35 mouse cellular contexts compared by ENCODE assay signal in the genomic region with DNA sequence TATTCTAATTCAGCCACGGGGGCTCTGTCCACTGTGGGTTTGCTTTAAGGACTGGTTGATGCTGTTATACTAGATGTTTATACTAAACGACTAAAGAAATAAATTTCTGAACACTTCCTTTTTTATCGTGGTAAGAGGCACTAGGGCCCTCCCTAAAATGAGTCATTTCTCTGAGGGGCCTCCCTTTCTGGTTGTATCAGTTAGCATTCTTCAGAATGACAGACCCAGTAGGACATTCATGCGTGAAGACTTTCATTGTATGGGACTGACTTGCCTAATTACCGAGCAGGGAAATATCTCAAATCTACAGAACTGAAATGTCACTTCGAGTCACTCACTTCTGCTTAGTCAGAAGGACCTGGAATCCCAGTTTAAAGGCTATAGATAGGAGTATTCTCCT. TPM values are rescaled to one million over a fixed set of nuclear protein-coding genes. Genes with fewer than 3 reads are reported as not detected.
A peak's percentile ranks its signal among the peaks of the same experiment; 100 is the strongest.
DNase-seq lines count a peak whose midpoint lies in the region; ATAC-seq and TF ChIP-seq lines count a peak whose summit lies in the region.
"Had no signal": no experiment of that assay in that cellular context is flagged by ENCODE, and none has a peak within 500 bp of the region (broad histone marks: within the 10 kb centered on the region; RNA-seq: fewer than 3 reads in every experiment).

No protein-coding gene starts in this region.

- WGBS in midbrain, embryonic 11.5 days: 72% methylated on average over 6 of the region's 6 CpGs
- WGBS in midbrain, embryonic 14.5 days: 60% methylated on average over 6 of the region's 6 CpGs
- WGBS in kidney, adult 2 months: 32% methylated on average over 6 of the region's 6 CpGs

- H3K9ac ChIP-seq in midbrain, embryonic 11.5 days (ENCODE audit: low read length): no peak overlapping the region
- no peak overlapping the region for H3K9ac ChIP-seq in midbrain, embryonic 14.5 days (replicated peaks; ENCODE audit: low read length)
- no peak overlapping the region for H3K9ac ChIP-seq in CH12.LX (ENCODE audit: insufficient read depth, low read depth)
- H3K9ac ChIP-seq: embryonic facial prominence, embryonic 15.5 days; forebrain, embryonic 12.5 days; forebrain, embryonic 15.5 days; heart, embryonic 12.5 days; heart, embryonic 15.5 days; hindbrain, embryonic 15.5 days had no signal

- no peaks in the 10 kb centered on the region for H3K79me2 ChIP-seq in CH12.LX (replicated peaks; ENCODE audit: control insufficient read depth, extremely low read depth, insufficient read depth, poor library complexity, severe bottlenecking)

- no peaks in the 10 kb centered on the region for H3K9me3 ChIP-seq in midbrain, embryonic 11.5 days (ENCODE audit: control insufficient read depth, low read length)
- H3K9me3 ChIP-seq in midbrain, embryonic 14.5 days (ENCODE audit: control insufficient read depth, low read length): no peaks in the 10 kb centered on the region
- no peaks in the 10 kb centered on the region for H3K9me3 ChIP-seq in CH12.LX (replicated peaks; ENCODE audit: low read length)
- H3K9me3 ChIP-seq: embryonic facial prominence, embryonic 15.5 days; forebrain, embryonic 12.5 days; forebrain, embryonic 15.5 days; heart, embryonic 12.5 days; heart, embryonic 15.5 days; hindbrain, embryonic 15.5 days had no signal

- H3K4me2 ChIP-seq in midbrain, embryonic 11.5 days: no peak overlapping the region
- no peak overlapping the region for H3K4me2 ChIP-seq in midbrain, embryonic 14.5 days (ENCODE audit: low read length)
- no peak overlapping the region for H3K4me2 ChIP-seq in CH12.LX (ENCODE audit: insufficient read depth, low read depth, poor library complexity, severe bottlenecking)
- H3K4me2 ChIP-seq: embryonic facial prominence, embryonic 15.5 days; forebrain, embryonic 12.5 days; forebrain, embryonic 15.5 days; heart, embryonic 12.5 days; heart, embryonic 15.5 days; hindbrain, embryonic 15.5 days had no signal

- no peaks in the 10 kb centered on the region for H3K36me3 ChIP-seq in midbrain, embryonic 11.5 days (ENCODE audit: control insufficient read depth, insufficient read depth, low read length)
- H3K36me3 ChIP-seq in midbrain, embryonic 14.5 days (ENCODE audit: control insufficient read depth, insufficient read depth, low read length): no peaks in the 10 kb centered on the region
- H3K36me3 ChIP-seq in CH12.LX (replicated peaks in 1 of 2; ENCODE audit: control insufficient read depth in 1 of 2, insufficient read depth in 1 of 2, low read length in 1 of 2): no peaks in the 10 kb centered on the region
- no peaks in the 10 kb centered on the region for H3K36me3 ChIP-seq in kidney, adult 2 months (ENCODE audit: control insufficient read depth, insufficient read depth, low read length)
- H3K36me3 ChIP-seq: embryonic facial prominence, embryonic 15.5 days; forebrain, embryonic 12.5 days; forebrain, embryonic 15.5 days; heart, embryonic 12.5 days; heart, embryonic 15.5 days; hindbrain, embryonic 10.5 days; hindbrain, embryonic 15.5 days had no signal

- peak; percentile 72 for TF ChIP-seq EP300 in CH12.LX (IDR thresholded peaks at IDR 0.05; ENCODE audit: low read length)

- ATAC-seq in midbrain, embryonic 11.5 days (ENCODE audit: low FRiP score): no peak
- ATAC-seq in midbrain, embryonic 14.5 days (ENCODE audit: low FRiP score, low TSS enrichment): no peak
- ATAC-seq: activated CD4-positive, CD25-positive, alpha-beta regulatory T cell, adult 4 months; forebrain, embryonic 15.5 days; intestine, postnatal 0 days had no signal

- TF ChIP-seq CTCF in CH12.LX (conservative IDR thresholded peaks at IDR 0.05 in 1 of 2, IDR thresholded peaks at IDR 0.05 in 1 of 2; ENCODE audit: low read depth in 2 of 2, low read length in 2 of 2): no peak
- TF ChIP-seq CTCF in kidney, adult 2 months (conservative IDR thresholded peaks at IDR 0.05; ENCODE audit: insufficient read depth, insufficient read length, low read depth, low read length): no peak

- dilution Hi-C loops in CH12.LX (cut with MboI; ENCODE audit: extremely low pct_ligation_motif_present, extremely low pct_unique_long_range_greater_than_20kb, low sequenced_read_pairs): no loop called here

- H3K4me1 ChIP-seq in midbrain, embryonic 11.5 days (ENCODE audit: control insufficient read depth, insufficient read depth, low read length): no peaks in the 10 kb centered on the region
- H3K4me1 ChIP-seq in midbrain, embryonic 14.5 days (ENCODE audit: control insufficient read depth, insufficient read depth, low read length): no peaks in the 10 kb centered on the region
- peaks cover 6 to 11% of the 10 kb centered on the region in 2 experiments; a peak in 3 of 4 replicates for H3K4me1 ChIP-seq in CH12.LX (ENCODE audit: control insufficient read depth in 1 of 2, insufficient read depth in 2 of 2)
- H3K4me1 ChIP-seq in kidney, adult 2 months (ENCODE audit: control insufficient read depth, insufficient read depth, low read length): no peaks in the 10 kb centered on the region
- H3K4me1 ChIP-seq: embryonic facial prominence, embryonic 15.5 days; forebrain, embryonic 12.5 days; forebrain, embryonic 15.5 days; heart, embryonic 12.5 days; heart, embryonic 15.5 days; hindbrain, embryonic 10.5 days; hindbrain, embryonic 15.5 days had no signal

- DNase-seq in midbrain, embryonic 11.5 days (ENCODE audit: low spot score, missing footprints): peak; percentile 37
- no peak for DNase-seq in midbrain, embryonic 14.5 days
- DNase-seq in CH12.LX (ENCODE audit: extremely low read depth): peak; percentile 82
- DNase-seq in NIH3T3 (ENCODE audit: low read depth): peak; percentile 11
- peak; percentile 78 for DNase-seq in retina, postnatal 1 day
- no peak for DNase-seq in T-cell, adult 2 months (ENCODE audit: low spot score)
- DNase-seq in kidney, adult 2 months: no peak
- DNase-seq in cerebellum, postnatal 10 days: no peak
- DNase-seq: adrenal gland, postnatal 10 days; adrenal gland, postnatal 36 days; B cell, adult 2 months; cerebellum, adult 11 months; cerebellum, adult 2 months; cerebellum, adult 9-11 months; cerebellum, postnatal 36 days; embryo, embryonic 11 days; gastrocnemius, postnatal 25 days; heart, adult 18-20 months; heart, postnatal 10 days; heart, postnatal 36 days had no signal

- no peaks in the 10 kb centered on the region for H3K27me3 ChIP-seq in midbrain, embryonic 11.5 days (ENCODE audit: control insufficient read depth, insufficient read depth, low read length)
- no peaks in the 10 kb centered on the region for H3K27me3 ChIP-seq in midbrain, embryonic 14.5 days (ENCODE audit: control insufficient read depth, insufficient read depth, low read length)
- peaks cover 32% of the 10 kb centered on the region for H3K27me3 ChIP-seq in CH12.LX (replicated peaks)
- no peaks in the 10 kb centered on the region for H3K27me3 ChIP-seq in kidney, adult 2 months (replicated peaks; ENCODE audit: control insufficient read depth, insufficient read depth, low read length)
- H3K27me3 ChIP-seq: embryonic facial prominence, embryonic 15.5 days; forebrain, embryonic 12.5 days; forebrain, embryonic 15.5 days; heart, embryonic 12.5 days; heart, embryonic 15.5 days; hindbrain, embryonic 15.5 days had no signal

- TF ChIP-seq POLR2A in CH12.LX (IDR thresholded peaks at IDR 0.05; ENCODE audit: low read depth, low read length): no peak
- no peak for TF ChIP-seq POLR2A in kidney, adult 2 months (IDR thresholded peaks at IDR 0.05; ENCODE audit: low read depth, low read length)

- H3K27ac ChIP-seq in midbrain, embryonic 11.5 days (ENCODE audit: low read depth, low read length): no peak overlapping the region
- H3K27ac ChIP-seq in midbrain, embryonic 14.5 days (replicated peaks; ENCODE audit: low read depth, low read length): no peak overlapping the region
- no peak overlapping the region for H3K27ac ChIP-seq in CH12.LX (ENCODE audit: insufficient read depth, low read depth)
- no peak overlapping the region for H3K27ac ChIP-seq in kidney, adult 2 months (ENCODE audit: insufficient read depth, low read depth, low read length)
- H3K27ac ChIP-seq: embryonic facial prominence, embryonic 15.5 days; forebrain, embryonic 12.5 days; forebrain, embryonic 15.5 days; heart, embryonic 15.5 days; hindbrain, embryonic 10.5 days; hindbrain, embryonic 15.5 days had no signal

- in situ Hi-C loops in CH12.LX (cut with MboI; ENCODE audit: low pct_ligation_motif_present, low pct_unique_long_range_greater_than_20kb, low sequenced_read_pairs): no loop called here

- H3K4me3 ChIP-seq in midbrain, embryonic 11.5 days (ENCODE audit: low read depth, low read length): no peak overlapping the region
- H3K4me3 ChIP-seq in midbrain, embryonic 14.5 days (replicated peaks; ENCODE audit: low read depth, low read length): no peak overlapping the region
- H3K4me3 ChIP-seq in CH12.LX (replicated peaks in 1 of 3; ENCODE audit: low read depth in 2 of 3, low read length in 2 of 3, poor library complexity in 1 of 3): no peak overlapping the region
- H3K4me3 ChIP-seq in kidney, adult 2 months (ENCODE audit: insufficient read depth, low read depth, low read length): no peak overlapping the region
- H3K4me3 ChIP-seq: embryonic facial prominence, embryonic 15.5 days; forebrain, embryonic 12.5 days; forebrain, embryonic 15.5 days; heart, embryonic 12.5 days; heart, embryonic 15.5 days; hindbrain, embryonic 10.5 days; hindbrain, embryonic 15.5 days had no signal

- TF ChIP-seq RAD21 in CH12.LX (IDR thresholded peaks at IDR 0.05; ENCODE audit: low read depth, low read length): no peak

RNA-seq across cellular contexts. Expression of a gene that starts 25.4 kb away (rescaled TPM):
- polyA plus RNA-seq in midbrain, embryonic 11.5 days (2014; fragmentation: Nextera tagmentation; extraction: Ambion mirVana): not detected in 2 replicates
- 0.07 and 0.15 TPM in 2 replicates for polyA plus RNA-seq in midbrain, embryonic 14.5 days (2014; fragmentation: Nextera tagmentation; extraction: Ambion mirVana)
- total RNA-seq in CH12.LX (2012; rRNA removed): not detected in 2 replicates
- total RNA-seq in CH12.LX (2014; rRNA removed): not detected in 2 replicates
- not detected in 2 replicates for polyA plus RNA-seq in CH12.LX (2012; ENCODE audit: insufficient read length, low read depth)
- polyA plus RNA-seq in kidney, adult 2 months (2012; rRNA removed): not detected in 2 replicates
- total RNA-seq: adrenal gland, adult 18-20 months; adrenal gland, postnatal 10 days; adrenal gland, postnatal 36 days; gastrocnemius, adult 8-10 months; gastrocnemius, postnatal 25 days; heart, adult 18-20 months; heart, postnatal 10 days; heart, postnatal 36 days had no signal
- polyA plus RNA-seq: cerebellum, adult 2 months; cortical plate, adult 2 months; forebrain, embryonic 15.5 days; gonadal fat pad, adult 2 months; heart, embryonic 12.5 days; intestine, embryonic 14.5 days; intestine, postnatal 0 days had no signal

RNA-seq across cellular contexts. Expression of a gene that starts 28.9 kb away (rescaled TPM):
- not detected in 2 replicates for polyA plus RNA-seq in midbrain, embryonic 11.5 days (2014; fragmentation: Nextera tagmentation; extraction: Ambion mirVana)
- not detected in 2 replicates for polyA plus RNA-seq in midbrain, embryonic 14.5 days (2014; fragmentation: Nextera tagmentation; extraction: Ambion mirVana)
- total RNA-seq in CH12.LX (2012; rRNA removed) (not detected in 2 replicates), CH12.LX (2014; rRNA removed) (not detected in 2 replicates)
- polyA plus RNA-seq in CH12.LX (2012; ENCODE audit: insufficient read length, low read depth): not detected in 2 replicates
- not detected in 2 replicates for polyA plus RNA-seq in kidney, adult 2 months (2012; rRNA removed)
- total RNA-seq: adrenal gland, adult 18-20 months; adrenal gland, postnatal 10 days; adrenal gland, postnatal 36 days; gastrocnemius, adult 8-10 months; gastrocnemius, postnatal 25 days; heart, adult 18-20 months; heart, postnatal 10 days; heart, postnatal 36 days had no signal
- polyA plus RNA-seq: activated CD4-positive, CD25-positive, alpha-beta regulatory T cell, adult 4 months; cerebellum, adult 2 months; cortical plate, adult 2 months; embryonic facial prominence, embryonic 11.5 days; embryonic facial prominence, embryonic 15.5 days; forebrain, embryonic 12.5 days; forebrain, embryonic 15.5 days; gonadal fat pad, adult 2 months; heart, embryonic 12.5 days; heart, embryonic 15.5 days; hindbrain, embryonic 10.5 days; hindbrain, embryonic 15.5 days; intestine, embryonic 14.5 days had no signal

RNA-seq across cellular contexts. Expression of a gene that starts 36.4 kb away (rescaled TPM):
- polyA plus RNA-seq in midbrain, embryonic 11.5 days (2014; fragmentation: Nextera tagmentation; extraction: Ambion mirVana): 0.30 and 0.50 TPM in 2 replicates
- 0.08 TPM in 1 of 2 replicates, not detected in the other for polyA plus RNA-seq in midbrain, embryonic 14.5 days (2014; fragmentation: Nextera tagmentation; extraction: Ambion mirVana)
- not detected in 2 replicates for total RNA-seq in CH12.LX (2012; rRNA removed)
- not detected in 2 replicates for total RNA-seq in CH12.LX (2014; rRNA removed)
- not detected in 2 replicates for polyA plus RNA-seq in CH12.LX (2012; ENCODE audit: insufficient read length, low read depth)
- polyA plus RNA-seq in kidney, adult 2 months (2012; rRNA removed): not detected in 2 replicates
- total RNA-seq: adrenal gland, adult 18-20 months; adrenal gland, postnatal 36 days; gastrocnemius, adult 8-10 months; gastrocnemius, postnatal 25 days; heart, adult 18-20 months; heart, postnatal 10 days; heart, postnatal 36 days had no signal
- polyA plus RNA-seq: activated CD4-positive, CD25-positive, alpha-beta regulatory T cell, adult 4 months; cortical plate, adult 2 months; gonadal fat pad, adult 2 months; heart, embryonic 15.5 days had no signal

RNA-seq across cellular contexts. Expression of a gene that starts 48.1 kb away (rescaled TPM):
- not detected in 2 replicates for polyA plus RNA-seq in midbrain, embryonic 11.5 days (2014; fragmentation: Nextera tagmentation; extraction: Ambion mirVana)
- polyA plus RNA-seq in midbrain, embryonic 14.5 days (2014; fragmentation: Nextera tagmentation; extraction: Ambion mirVana): not detected in 2 replicates
- total RNA-seq in CH12.LX (2012; rRNA removed) (not detected in 2 replicates), CH12.LX (2014; rRNA removed) (not detected in 2 replicates)
- not detected in 2 replicates for polyA plus RNA-seq in CH12.LX (2012; ENCODE audit: insufficient read length, low read depth)
- not detected in 2 replicates for polyA plus RNA-seq in kidney, adult 2 months (2012; rRNA removed)
- total RNA-seq: adrenal gland, adult 18-20 months; adrenal gland, postnatal 10 days; adrenal gland, postnatal 36 days; gastrocnemius, adult 8-10 months; gastrocnemius, postnatal 25 days; heart, adult 18-20 months; heart, postnatal 10 days; heart, postnatal 36 days had no signal
- polyA plus RNA-seq: activated CD4-positive, CD25-positive, alpha-beta regulatory T cell, adult 4 months; cerebellum, adult 2 months; cortical plate, adult 2 months; embryonic facial prominence, embryonic 11.5 days; embryonic facial prominence, embryonic 15.5 days; forebrain, embryonic 12.5 days; forebrain, embryonic 15.5 days; gonadal fat pad, adult 2 months; heart, embryonic 12.5 days; heart, embryonic 15.5 days; hindbrain, embryonic 10.5 days; hindbrain, embryonic 15.5 days; intestine, embryonic 14.5 days; intestine, postnatal 0 days had no signal

RNA-seq across cellular contexts. Expression of a gene that starts 48.7 kb away (rescaled TPM):
- not detected in 2 replicates for polyA plus RNA-seq in midbrain, embryonic 11.5 days (2014; fragmentation: Nextera tagmentation; extraction: Ambion mirVana)
- polyA plus RNA-seq in midbrain, embryonic 14.5 days (2014; fragmentation: Nextera tagmentation; extraction: Ambion mirVana): not detected in 2 replicates
- total RNA-seq in CH12.LX (2012; rRNA removed) (not detected in 2 replicates), CH12.LX (2014; rRNA removed) (not detected in 2 replicates)
- not detected in 2 replicates for polyA plus RNA-seq in CH12.LX (2012; ENCODE audit: insufficient read length, low read depth)
- polyA plus RNA-seq in kidney, adult 2 months (2012; rRNA removed): not detected in 2 replicates
- total RNA-seq: adrenal gland, adult 18-20 months; adrenal gland, postnatal 10 days; adrenal gland, postnatal 36 days; gastrocnemius, adult 8-10 months; gastrocnemius, postnatal 25 days; heart, adult 18-20 months; heart, postnatal 10 days; heart, postnatal 36 days had no signal
- polyA plus RNA-seq: activated CD4-positive, CD25-positive, alpha-beta regulatory T cell, adult 4 months; cerebellum, adult 2 months; cortical plate, adult 2 months; embryonic facial prominence, embryonic 11.5 days; forebrain, embryonic 12.5 days; forebrain, embryonic 15.5 days; gonadal fat pad, adult 2 months; heart, embryonic 12.5 days; heart, embryonic 15.5 days; hindbrain, embryonic 10.5 days; hindbrain, embryonic 15.5 days; intestine, embryonic 14.5 days; intestine, postnatal 0 days had no signal

Comparison
In these comparisons a context has a peak if more than half of its experiments do, and no peak if none do; other contexts are left out.
1. DNase-seq: peak in midbrain, embryonic 11.5 days (single experiment), CH12.LX (single experiment), NIH3T3 (single experiment) and retina, postnatal 1 day (single experiment); none in midbrain, embryonic 14.5 days (single experiment), T-cell, adult 2 months (single experiment), kidney, adult 2 months (single experiment) and cerebellum, postnatal 10 days (0 of 2).